Mouse (Mus musculus): Measurements from ENCODE around the gene Gm43638. TPM values are rescaled to one million over a fixed set of nuclear protein-coding genes. Genes with fewer than 3 reads are reported as not detected.
"Not testable (repeated sequence)": the region's sequence is repeated elsewhere in the genome, so short reads cannot be mapped to it uniquely, and the experiment has no call there.

The Gm43638 gene
- polyA plus RNA-seq, 1 experiment from 2014 or later, result not detected

DNA sequence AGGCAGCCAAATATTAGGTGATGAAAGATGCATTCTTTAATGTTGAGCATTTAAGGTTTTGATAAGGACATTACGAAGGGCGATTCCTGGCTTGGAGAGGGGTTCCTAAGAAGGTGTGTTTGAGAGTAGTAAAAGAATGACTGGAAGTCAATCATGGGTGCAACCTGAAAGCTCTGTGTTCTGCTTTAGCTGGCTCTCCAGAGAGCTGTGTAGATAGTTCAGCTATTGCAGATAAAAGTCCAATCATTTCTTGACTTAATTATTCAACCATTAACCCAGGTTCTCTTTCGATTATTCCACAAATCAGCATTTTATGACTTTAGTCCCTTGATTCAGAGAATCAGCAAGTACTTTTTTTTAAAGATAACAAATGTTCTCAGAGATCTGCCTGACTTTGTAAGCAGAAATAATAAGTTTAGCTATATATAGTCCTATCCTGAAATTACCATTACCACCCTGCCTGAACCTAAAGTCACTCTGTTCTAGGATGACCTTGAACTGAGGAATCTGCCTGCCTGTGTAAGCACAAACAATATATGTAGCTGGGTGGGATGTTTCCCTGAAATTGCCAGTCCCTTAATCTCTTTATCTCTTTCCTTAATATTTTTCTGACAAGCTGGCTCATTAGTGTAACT, 30.3 kb downstream of the Gm43638 start:
- WGBS, result 87% methylated on average over 3 of the region's 3 CpGs
- no peak for ATAC-seq (ENCODE audit: insufficient number of reproducible peaks, insufficient read depth, low FRiP score, low TSS enrichment, low read depth)
- H3K4me1 ChIP-seq, result no peaks in the 10 kb centered on the region
- H3K4me2 ChIP-seq, result no peak overlapping the region
- H3K36me3 ChIP-seq, result no peaks in the 10 kb centered on the region
- H3K27ac ChIP-seq, result no peak overlapping the region
- no peaks in the 10 kb centered on the region for H3K9me3 ChIP-seq
- H3K27me3 ChIP-seq, result no peaks in the 10 kb centered on the region
- no peak overlapping the region for H3K9ac ChIP-seq
- no peak overlapping the region for H3K4me3 ChIP-seq

DNA sequence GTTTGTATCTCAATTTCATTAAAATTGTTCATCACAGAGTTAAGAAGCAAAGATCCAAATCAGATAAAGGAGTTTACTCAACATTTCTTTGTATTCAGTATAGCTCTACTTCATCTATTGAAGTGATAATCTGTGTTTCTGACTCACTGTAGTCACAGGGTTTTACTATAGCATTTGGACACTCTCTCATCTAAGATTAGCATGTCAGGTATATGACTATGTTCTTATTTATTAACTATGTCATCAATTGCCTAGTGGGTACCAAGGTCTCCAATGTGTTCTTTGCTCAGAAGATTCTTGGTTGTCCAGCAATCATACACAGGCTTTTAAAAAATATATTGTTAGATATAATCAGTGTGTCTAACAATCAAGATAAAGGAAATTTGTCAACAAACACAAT, 31.1 kb downstream of the Gm43638 start:
- no peak overlapping the region for H3K9ac ChIP-seq
- ATAC-seq (ENCODE audit: insufficient number of reproducible peaks, insufficient read depth, low FRiP score, low TSS enrichment, low read depth), result no peak
- no peaks in the 10 kb centered on the region for H3K27me3 ChIP-seq
- H3K36me3 ChIP-seq, result no peaks in the 10 kb centered on the region
- H3K27ac ChIP-seq, result no peak overlapping the region
- no peak overlapping the region for H3K4me2 ChIP-seq
- no peaks in the 10 kb centered on the region for H3K9me3 ChIP-seq
- no peaks in the 10 kb centered on the region for H3K4me1 ChIP-seq
- H3K4me3 ChIP-seq, result no peak overlapping the region

DNA sequence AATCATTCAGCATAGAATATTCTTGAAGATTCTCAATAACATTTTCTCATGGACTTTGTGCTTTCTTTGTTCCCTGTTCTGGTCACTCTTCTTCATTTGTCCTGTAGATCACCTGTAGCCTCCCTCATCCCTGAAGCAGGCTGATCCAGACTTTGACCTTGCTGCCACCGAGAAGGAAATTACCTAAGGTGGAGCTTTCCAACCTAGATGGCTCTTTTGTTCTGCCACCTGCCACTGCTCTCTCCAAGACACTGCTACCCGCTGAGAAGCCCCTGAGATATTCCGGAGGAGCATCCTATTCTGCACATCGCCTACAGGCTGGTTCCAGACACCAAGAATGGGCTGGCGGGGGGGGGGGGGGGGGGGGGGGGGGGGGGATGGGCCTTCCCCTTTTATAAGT, 34.1 kb downstream of the Gm43638 start:
- ATAC-seq (ENCODE audit: insufficient number of reproducible peaks, insufficient read depth, low FRiP score, low TSS enrichment, low read depth); H3K36me3 ChIP-seq; H3K4me2 ChIP-seq; H3K4me3 ChIP-seq; H3K27me3 ChIP-seq; H3K27ac ChIP-seq; H3K9me3 ChIP-seq; H3K4me1 ChIP-seq; H3K9ac ChIP-seq: not testable (repeated sequence)
- 82% methylated on average over 3 of the region's 5 CpGs for WGBS

DNA sequence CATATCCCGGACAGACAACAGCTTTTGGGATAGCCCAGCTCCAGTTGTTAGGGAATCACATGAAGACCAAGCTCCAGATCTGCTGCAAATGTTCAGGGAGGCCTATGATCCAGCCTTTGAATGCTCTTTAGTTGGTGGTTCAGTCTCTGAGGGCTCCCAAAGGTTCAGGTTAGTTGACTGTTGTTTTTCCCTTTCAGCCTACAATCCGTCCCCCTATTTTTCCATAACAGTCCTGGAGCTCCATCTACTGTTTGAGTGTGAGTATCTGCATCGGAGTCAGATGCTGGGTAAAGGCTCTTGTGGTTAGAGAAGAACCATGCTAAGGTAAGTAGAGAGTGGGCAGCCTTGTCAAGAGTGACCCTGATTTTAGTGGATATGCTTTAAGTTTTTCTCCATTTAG, 50.3 kb downstream of the Gm43638 start:
- 36% methylated on average over 3 of the region's 3 CpGs for WGBS
- no peaks in the 10 kb centered on the region for H3K27me3 ChIP-seq
- H3K4me1 ChIP-seq, result no peaks in the 10 kb centered on the region
- no peak overlapping the region for H3K4me2 ChIP-seq
- H3K9me3 ChIP-seq, result no peaks in the 10 kb centered on the region
- no peak overlapping the region for H3K9ac ChIP-seq
- no peaks in the 10 kb centered on the region for H3K36me3 ChIP-seq
- H3K27ac ChIP-seq, result no peak overlapping the region
- H3K4me3 ChIP-seq, result no peak overlapping the region
- no peak for ATAC-seq (ENCODE audit: insufficient number of reproducible peaks, insufficient read depth, low FRiP score, low TSS enrichment, low read depth)

DNA sequence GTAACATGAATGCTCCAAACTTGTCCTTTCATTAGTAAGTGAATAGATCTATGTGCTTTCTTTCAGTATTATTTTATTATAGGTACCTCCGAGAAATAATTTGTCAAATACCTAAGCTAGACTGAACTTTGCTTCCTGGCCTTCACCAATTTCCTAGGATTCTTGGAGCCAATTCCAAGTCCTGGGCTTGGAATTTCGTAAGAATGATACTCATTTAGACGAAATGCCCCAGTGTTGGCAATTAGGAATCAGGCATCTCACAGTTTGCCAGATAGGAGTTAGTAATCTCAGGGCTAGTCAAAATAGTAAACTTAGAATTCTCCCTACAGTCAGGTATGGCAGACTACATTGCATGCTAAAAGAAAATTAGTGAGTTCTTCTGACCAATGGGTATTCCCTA, 60.9 kb downstream of the Gm43638 start:
- H3K27me3 ChIP-seq, result no peaks in the 10 kb centered on the region
- ATAC-seq (ENCODE audit: insufficient number of reproducible peaks, insufficient read depth, low FRiP score, low TSS enrichment, low read depth), result no peak
- H3K4me2 ChIP-seq, result no peak overlapping the region
- H3K9me3 ChIP-seq, result no peaks in the 10 kb centered on the region
- no peak overlapping the region for H3K9ac ChIP-seq
- no peak overlapping the region for H3K27ac ChIP-seq
- H3K4me3 ChIP-seq, result no peak overlapping the region
- 78% methylated on average over 3 of the region's 3 CpGs for WGBS
- H3K4me1 ChIP-seq, result no peaks in the 10 kb centered on the region
- H3K36me3 ChIP-seq, result no peaks in the 10 kb centered on the region

DNA sequence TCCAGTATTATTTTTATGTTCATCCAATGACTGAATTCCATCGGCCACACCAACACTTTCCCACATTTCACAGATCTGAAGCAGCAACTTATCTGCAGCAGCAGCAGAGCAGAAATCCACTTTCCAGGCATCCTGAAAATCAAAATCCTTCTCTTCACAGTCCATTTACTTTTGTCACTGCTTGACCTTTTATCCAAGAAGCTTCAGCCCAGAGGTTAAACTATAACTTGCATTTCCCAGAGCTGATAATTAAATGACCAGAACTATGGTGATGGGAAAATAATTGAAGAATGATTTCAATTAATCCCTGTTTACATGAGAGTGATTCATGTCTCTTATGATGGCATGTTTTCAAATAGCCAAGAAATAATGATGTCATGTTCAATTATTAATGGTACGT, 62.6 kb downstream of the Gm43638 start, which contains the start of gene Ugt2b38:
Gene Ugt2b38 (minus strand): TSS at position 163 of the 400 bp plus-strand sequence.
- H3K4me1 ChIP-seq; H3K9me3 ChIP-seq; ATAC-seq (ENCODE audit: insufficient number of reproducible peaks, insufficient read depth, low FRiP score, low TSS enrichment, low read depth); H3K27ac ChIP-seq; H3K36me3 ChIP-seq; H3K9ac ChIP-seq; H3K4me3 ChIP-seq; H3K4me2 ChIP-seq; H3K27me3 ChIP-seq: not testable (repeated sequence)
- WGBS, result 95% methylated on average over 2 of the region's 2 CpGs

Other genes with a start within 250 kb of the Gm43638 start
- gene Ugt2b37, start 232.0 kb downstream of the Gm43638 start, polyA plus RNA-seq (2015; fragmentation: Nextera tagmentation; extraction: Ambion mirVana), result not detected in 2 replicates
- gene Ugt2a3, start 149.6 kb downstream of the Gm43638 start, polyA plus RNA-seq (2015; fragmentation: Nextera tagmentation; extraction: Ambion mirVana), result not detected in 2 replicates
- gene Ugt2b38, start 62.6 kb downstream of the Gm43638 start, polyA plus RNA-seq (2015; fragmentation: Nextera tagmentation; extraction: Ambion mirVana), result not detected in 2 replicates
- 0.17 and 1.3 TPM in 2 replicates for gene Ugt2a2, start 4.5 kb downstream of the Gm43638 start, polyA plus RNA-seq (2015; fragmentation: Nextera tagmentation; extraction: Ambion mirVana)
- 11.2 and 21.0 TPM in 2 replicates for gene Ugt2a1, start 4.1 kb upstream of the Gm43638 start, polyA plus RNA-seq (2015; fragmentation: Nextera tagmentation; extraction: Ambion mirVana)
- gene Sult1b1, start 51.4 kb upstream of the Gm43638 start, polyA plus RNA-seq (2015; fragmentation: Nextera tagmentation; extraction: Ambion mirVana), result 0.80 TPM in 1 of 2 replicates, not detected in the other
- 0.14 and 0.81 TPM in 2 replicates for gene Sult1d1, start 82.2 kb upstream of the Gm43638 start, polyA plus RNA-seq (2015; fragmentation: Nextera tagmentation; extraction: Ambion mirVana)
- 7.2 and 15.2 TPM in 2 replicates for gene Sult1e1, start 104.8 kb upstream of the Gm43638 start, polyA plus RNA-seq (2015; fragmentation: Nextera tagmentation; extraction: Ambion mirVana)
- gene Csn1s1, start 179.4 kb upstream of the Gm43638 start, polyA plus RNA-seq (2015; fragmentation: Nextera tagmentation; extraction: Ambion mirVana), result not detected in 2 replicates
- gene Csn2, start 212.8 kb upstream of the Gm43638 start, polyA plus RNA-seq (2015; fragmentation: Nextera tagmentation; extraction: Ambion mirVana), result not detected in 2 replicates

All from embryonic facial prominence, embryonic 13.5 days (tissue).